Mouse (Mus musculus): ENCODE results near the gene Il4ra. TPM values are rescaled to one million over a fixed set of nuclear protein-coding genes. Genes with fewer than 3 reads are reported as not detected.

Gene Il4ra
- total and polyA plus RNA-seq, 2 experiments from 2014 or later, result 4.5 to 14.3 TPM

DNA sequence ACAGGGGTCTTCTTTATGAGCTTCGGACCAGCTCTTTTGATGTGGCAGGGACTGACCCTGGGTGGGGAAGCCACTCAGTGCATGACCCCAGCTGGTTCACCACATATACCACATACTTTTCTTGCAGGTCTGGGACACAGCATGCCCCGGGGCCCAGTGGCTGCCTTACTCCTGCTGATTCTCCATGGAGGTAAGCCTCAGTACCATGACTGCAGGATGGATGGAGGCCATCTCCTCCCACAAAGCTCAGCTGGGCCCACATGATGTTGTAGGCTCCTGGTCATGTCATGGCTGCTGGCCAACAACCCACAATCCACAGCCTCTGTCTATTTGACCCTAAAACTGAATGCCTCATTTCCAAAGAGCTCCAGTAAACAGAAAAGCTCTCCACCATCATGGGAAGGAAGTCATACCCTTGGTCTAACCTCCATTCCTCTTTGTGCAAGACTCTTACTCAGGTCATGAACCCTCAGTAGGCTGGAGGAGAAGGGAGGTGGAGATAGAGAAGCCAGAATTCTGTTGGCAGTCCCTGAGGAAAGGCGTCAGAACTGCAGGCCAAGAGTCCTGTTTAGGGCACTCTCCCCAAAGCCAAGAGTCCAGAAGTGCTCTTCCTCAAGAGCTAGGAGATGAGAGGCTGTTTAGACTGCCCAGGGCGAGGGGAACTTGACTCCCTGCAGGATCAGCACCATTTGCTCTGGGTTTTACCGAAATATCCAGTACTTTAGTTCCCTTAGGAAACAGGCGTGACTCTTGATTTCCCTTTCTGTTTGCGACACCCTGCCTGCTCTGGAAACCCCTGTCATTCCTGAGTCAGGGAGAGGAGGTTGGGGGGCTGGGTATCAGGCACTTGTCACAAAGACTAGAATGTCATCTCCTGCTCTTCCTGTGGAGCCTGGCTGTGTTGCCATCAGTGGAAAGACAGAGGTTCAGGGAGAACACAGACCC is 71.1 kb downstream of the Il4ra start:
- no peak overlapping the region for H3K27ac ChIP-seq
- H3K4me1 ChIP-seq (ENCODE audit: insufficient read depth, low read length), result no peaks in the 10 kb centered on the region
- H3K27me3 ChIP-seq (ENCODE audit: insufficient read depth, low read length), result no peaks in the 10 kb centered on the region
- no peak for ATAC-seq
- H3K36me3 ChIP-seq (ENCODE audit: insufficient read depth, low read length), result no peaks in the 10 kb centered on the region
- DNase-seq (ENCODE audit: low spot score), result no peak
- TF ChIP-seq CTCF (IDR thresholded peaks at IDR 0.05; ENCODE audit: low read depth), result no peak
- no peak overlapping the region for H3K4me2 ChIP-seq (ENCODE audit: low read depth, low read length)
- H3K9me3 ChIP-seq (ENCODE audit: low read length), result no peaks in the 10 kb centered on the region
- H3K9ac ChIP-seq (replicated peaks; ENCODE audit: low read length), result no peak overlapping the region
- no peak overlapping the region for H3K4me3 ChIP-seq (ENCODE audit: low read length)
- WGBS, result 80% methylated on average over 7 of the region's 7 CpGs

DNA sequence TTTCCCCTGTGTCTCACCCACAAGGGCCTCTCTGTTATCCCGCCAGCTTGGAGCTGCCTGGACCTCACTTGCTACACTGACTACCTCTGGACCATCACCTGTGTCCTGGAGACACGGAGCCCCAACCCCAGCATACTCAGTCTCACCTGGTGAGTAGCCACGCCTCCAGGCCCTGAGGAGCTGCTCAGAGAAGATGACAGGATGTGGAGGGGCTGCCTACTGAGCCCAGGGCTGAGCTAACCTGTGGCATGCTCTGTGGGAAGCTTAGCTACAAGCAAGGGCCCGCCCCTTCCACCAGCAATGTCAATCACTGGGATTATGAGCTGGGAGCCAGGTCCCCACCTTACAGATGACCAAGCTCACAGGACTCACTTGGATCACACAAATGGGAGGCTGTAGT is 73.3 kb downstream of the Il4ra start:
- TF ChIP-seq CTCF (IDR thresholded peaks at IDR 0.05; ENCODE audit: low read depth), result no peak
- Histone ChIP-seq H3K36me3 (ENCODE audit: insufficient read depth, low read length) (no peaks in the 10 kb centered on the region), H3K9me3 (ENCODE audit: low read length) (0 out of 2 replicates have a peak, but pooled peaks cover 4% of the 10 kb centered on the region), H3K4me3 (ENCODE audit: low read length) (no peak overlapping the region), H3K4me1 (ENCODE audit: insufficient read depth, low read length) (no peaks in the 10 kb centered on the region), H3K27ac (no peak overlapping the region), H3K4me2 (ENCODE audit: low read depth, low read length) (no peak overlapping the region), H3K9ac (replicated peaks; ENCODE audit: low read length) (no peak overlapping the region), H3K27me3 (ENCODE audit: insufficient read depth, low read length) (no peaks in the 10 kb centered on the region)
- 73% methylated on average over 4 of the region's 4 CpGs for WGBS
- DNase-seq (ENCODE audit: low spot score), result no peak
- no peak for ATAC-seq

DNA sequence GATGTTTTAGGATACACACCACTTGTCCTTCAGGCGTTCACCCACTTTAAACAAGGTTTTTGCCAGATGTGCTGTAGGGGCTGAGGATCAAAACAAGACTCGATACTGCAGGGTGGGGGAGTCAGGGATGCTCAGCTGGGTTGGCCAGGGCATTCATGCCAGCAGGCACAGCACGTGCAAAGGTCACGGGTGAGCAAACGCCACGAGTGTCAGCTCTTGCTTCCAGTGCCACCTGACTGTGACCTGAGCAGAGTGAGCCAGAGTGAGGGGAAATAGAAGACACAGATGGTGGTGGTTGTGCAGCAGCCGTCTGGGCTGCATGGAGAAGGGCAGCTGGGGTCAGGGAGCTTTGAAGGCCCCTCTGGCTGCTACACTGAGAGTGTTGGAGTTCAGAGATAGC is 73.9 kb downstream of the Il4ra start:
- H3K9ac ChIP-seq (replicated peaks; ENCODE audit: low read length), result no peak overlapping the region
- no peaks in the 10 kb centered on the region for H3K27me3 ChIP-seq (ENCODE audit: insufficient read depth, low read length)
- H3K9me3 ChIP-seq (ENCODE audit: low read length), result 0 out of 2 replicates have a peak, but pooled peaks cover 4% of the 10 kb centered on the region
- H3K4me3 ChIP-seq (ENCODE audit: low read length), result no peak overlapping the region
- no peak overlapping the region for H3K27ac ChIP-seq
- no peak for DNase-seq (ENCODE audit: low spot score)
- no peak overlapping the region for H3K4me2 ChIP-seq (ENCODE audit: low read depth, low read length)
- H3K4me1 ChIP-seq (ENCODE audit: insufficient read depth, low read length), result no peaks in the 10 kb centered on the region
- H3K36me3 ChIP-seq (ENCODE audit: insufficient read depth, low read length), result no peaks in the 10 kb centered on the region
- ATAC-seq, result no peak
- TF ChIP-seq CTCF (IDR thresholded peaks at IDR 0.05; ENCODE audit: low read depth), result no peak
- WGBS, result 54% methylated on average over 7 of the region's 7 CpGs

Other genes with a start within 250 kb of the Il4ra start
- 7.2 and 7.5 TPM in 2 replicates for gene Kdm8, start 107.4 kb upstream of the Il4ra start, total RNA-seq (2014; rRNA removed)
- 4.1 and 5.0 TPM in 2 replicates for gene Kdm8, start 107.4 kb upstream of the Il4ra start, polyA plus RNA-seq (2015; fragmentation: Nextera tagmentation; extraction: Ambion mirVana)
- gene Nsmce1, start 60.5 kb upstream of the Il4ra start, total RNA-seq (2014; rRNA removed), result 21.3 and 27.8 TPM in 2 replicates
- gene Nsmce1, start 60.5 kb upstream of the Il4ra start, polyA plus RNA-seq (2015; fragmentation: Nextera tagmentation; extraction: Ambion mirVana), result 87.9 and 88.6 TPM in 2 replicates
- gene Il21r, start 51.3 kb downstream of the Il4ra start, total RNA-seq (2014; rRNA removed), result 0.52 TPM in 1 of 2 replicates, not detected in the other
- gene Il21r, start 51.3 kb downstream of the Il4ra start, polyA plus RNA-seq (2015; fragmentation: Nextera tagmentation; extraction: Ambion mirVana), result 0.29 and 0.40 TPM in 2 replicates
- gene Gtf3c1, start 155.7 kb downstream of the Il4ra start, total RNA-seq (2014; rRNA removed), result 70.2 and 78.2 TPM in 2 replicates
- gene Gtf3c1, start 155.7 kb downstream of the Il4ra start, polyA plus RNA-seq (2015; fragmentation: Nextera tagmentation; extraction: Ambion mirVana), result 16.7 and 17.7 TPM in 2 replicates
- gene D430042O09Rik, start 155.8 kb downstream of the Il4ra start, total RNA-seq (2014; rRNA removed), result 17.8 and 18.7 TPM in 2 replicates
- gene D430042O09Rik, start 155.8 kb downstream of the Il4ra start, polyA plus RNA-seq (2015; fragmentation: Nextera tagmentation; extraction: Ambion mirVana), result 3.7 and 4.5 TPM in 2 replicates

All from hindbrain, postnatal 0 days (tissue).